Mouse (Mus musculus): ENCODE data around the gene Zbtb24.

DNA sequence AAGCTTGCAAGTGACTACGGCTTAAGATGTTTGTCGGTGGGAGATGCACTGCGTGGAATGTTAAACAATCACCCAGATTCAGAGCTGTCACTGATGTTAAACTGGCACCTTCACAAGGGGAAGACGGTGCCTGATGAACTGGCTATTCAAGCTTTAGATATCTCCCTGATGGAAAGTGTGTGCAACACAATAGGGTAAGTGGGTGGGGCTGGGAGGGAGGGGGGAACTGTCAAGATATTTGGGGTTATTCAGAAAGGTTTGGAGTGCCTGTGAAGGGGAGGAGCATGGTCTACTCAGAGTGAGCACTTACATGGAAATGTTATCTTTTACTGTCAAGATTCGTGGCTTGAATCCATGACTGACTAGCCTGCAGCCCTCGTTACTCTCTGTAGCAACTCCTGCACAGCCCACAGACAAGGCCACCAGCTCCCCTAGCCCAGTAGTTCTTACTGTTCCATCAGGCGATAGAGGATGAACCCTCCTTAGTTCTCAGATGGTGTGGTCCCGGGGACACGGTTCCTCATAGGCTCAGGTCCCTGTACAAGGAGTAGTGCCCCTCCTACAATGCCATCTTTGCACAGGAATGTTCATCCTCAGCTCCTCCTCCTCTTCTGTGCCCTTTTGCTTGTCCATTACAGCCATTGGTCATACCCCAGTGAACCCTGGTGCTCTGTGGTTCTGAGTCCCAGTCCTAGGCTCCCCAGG lies 29.5 kb upstream of the Zbtb24 start:
- TF ChIP-seq CTCF (IDR thresholded peaks at IDR 0.05; ENCODE audit: borderline replicate concordance, insufficient read depth, low read length) = no peak
- TF ChIP-seq POLR2A (IDR thresholded peaks at IDR 0.05; ENCODE audit: low read depth, low read length) = no peak

Data from embryonic fibroblast, embryonic 13.5 days (primary cell).